Mouse (Mus musculus): ENCODE measurements around the gene Arhgef28.

Arhgef28 gene

GRCm38 (mm10) chr13:97919590-97919989, 286.6 kb downstream of the Arhgef28 start:
- DNase-seq (ENCODE audit: low read depth, low spot score) = no peak

GRCm38 (mm10) chr13:97918117-97918900, 287.9 kb downstream of the Arhgef28 start:
- no peak for DNase-seq (ENCODE audit: low read depth, low spot score)

DNA sequence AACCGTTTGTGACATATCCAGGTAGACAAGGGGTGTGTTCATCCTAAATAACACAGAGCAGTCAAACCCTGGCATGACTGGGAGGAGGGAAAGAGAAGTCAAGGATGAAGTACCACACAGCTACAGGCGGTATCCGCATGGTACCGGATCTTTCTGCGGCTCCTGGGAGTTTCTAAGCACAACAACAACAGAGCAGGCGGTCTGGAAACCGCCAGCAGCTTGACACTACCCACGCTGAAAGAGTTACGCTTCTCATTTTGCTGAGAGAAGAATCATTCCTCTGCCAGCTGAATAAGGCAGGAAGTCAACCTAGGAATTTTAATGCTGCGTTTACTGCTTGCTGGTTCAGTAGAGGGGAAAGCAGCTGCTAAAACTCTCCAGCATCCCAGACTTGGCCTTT, 295.2 kb downstream of the Arhgef28 start:
- no peak for DNase-seq (ENCODE audit: low read depth, low spot score)

DNA sequence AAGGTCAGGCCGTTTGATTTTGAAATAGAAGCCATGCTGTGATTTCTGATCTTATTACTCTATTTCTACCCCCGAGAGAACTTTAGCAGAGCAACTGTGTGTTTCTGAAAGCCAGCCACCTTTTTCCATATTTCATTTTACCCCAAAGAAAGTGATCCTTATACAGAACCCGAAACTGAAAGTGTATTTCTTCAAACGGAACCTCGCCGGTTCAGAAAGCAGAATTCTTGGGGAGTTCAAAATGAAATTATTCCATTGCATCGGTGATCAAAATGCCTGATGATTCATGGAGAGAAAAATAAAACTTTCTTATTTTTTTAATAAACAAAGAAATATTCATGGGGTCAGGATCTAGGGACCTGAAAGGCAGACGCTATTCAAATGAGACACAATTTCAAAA, 303.4 kb downstream of the Arhgef28 start:
- DNase-seq (ENCODE audit: low read depth, low spot score) = no peak

GRCm38 (mm10) chr13:97900380-97900758, 305.9 kb downstream of the Arhgef28 start:
- DNase-seq (ENCODE audit: low read depth, low spot score) = no peak

- no peak for DNase-seq (ENCODE audit: low read depth, low spot score)
Measured at GRCm38 (mm10) chr13:97899604-97900379, 306.4 kb downstream of the Arhgef28 start.

- DNase-seq (ENCODE audit: low read depth, low spot score) = no peak
Measured at GRCm38 (mm10) chr13:97898590-97898989, 307.6 kb downstream of the Arhgef28 start.

GRCm38 (mm10) chr13:97893031-97893825, 313.0 kb downstream of the Arhgef28 start:
- DNase-seq (ENCODE audit: low read depth, low spot score) = no peak

DNA sequence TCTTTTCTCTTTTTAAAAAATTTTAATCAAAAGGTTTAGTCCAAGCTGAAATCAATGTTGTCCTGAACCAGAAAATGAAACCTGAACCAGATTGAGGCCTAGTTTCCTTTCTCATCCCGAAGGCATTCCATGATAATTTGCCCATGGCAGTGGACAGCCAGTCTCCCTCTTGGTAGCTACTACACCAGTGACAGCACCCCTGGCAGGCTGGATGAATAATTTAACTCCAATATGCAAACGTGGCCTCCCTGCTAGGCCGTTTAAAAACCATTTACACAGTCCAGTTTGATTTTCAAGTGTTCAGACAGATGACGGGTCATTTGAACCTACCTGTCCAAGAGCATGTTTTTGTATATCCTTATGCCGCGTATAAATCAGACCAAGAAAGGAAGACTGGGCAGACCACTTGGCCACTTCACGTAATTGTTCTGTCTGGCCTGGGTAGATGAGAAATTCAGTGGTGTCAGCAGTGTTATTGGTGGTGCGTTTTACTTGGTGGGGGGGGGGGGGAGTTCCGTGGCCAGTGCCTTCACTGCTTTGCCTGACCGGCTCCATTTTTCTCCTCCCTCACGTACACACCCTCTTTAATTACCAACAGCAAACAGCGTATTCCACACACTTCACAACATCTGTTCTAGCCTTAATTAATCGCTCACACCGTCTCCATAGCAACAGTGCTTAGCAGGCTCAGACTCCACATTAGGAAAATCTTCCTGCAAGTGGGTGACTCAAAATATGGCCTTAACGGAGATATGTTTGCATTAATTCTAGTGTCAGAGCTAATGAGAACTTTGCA, 314.0 kb downstream of the Arhgef28 start:
- DNase-seq (ENCODE audit: low read depth, low spot score) = no peak

GRCm38 (mm10) chr13:97888046-97888445, 318.2 kb downstream of the Arhgef28 start:
- DNase-seq (ENCODE audit: low read depth, low spot score) = no peak

DNA sequence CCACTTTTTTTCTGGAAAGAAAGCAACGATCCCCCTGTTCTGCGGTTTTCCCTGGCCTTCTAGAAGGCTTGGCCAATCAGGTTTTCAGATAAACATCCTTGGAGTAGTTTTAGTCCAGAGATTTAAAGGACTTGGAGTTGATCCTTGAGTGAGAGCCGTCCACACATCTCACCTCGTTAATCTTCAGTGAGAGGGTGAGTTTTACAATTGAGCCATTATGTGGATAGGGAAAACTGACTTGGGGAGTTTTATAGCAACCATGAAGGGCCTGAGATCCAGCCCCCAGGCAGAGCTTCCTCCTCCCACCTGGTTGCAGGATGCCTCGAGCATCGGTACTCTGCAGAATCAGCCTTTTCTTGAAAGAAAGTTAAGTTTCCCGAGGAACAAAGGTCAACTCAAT, 318.7 kb downstream of the Arhgef28 start:
- DNase-seq (ENCODE audit: low read depth, low spot score) = no peak

- DNase-seq (ENCODE audit: low read depth, low spot score) = no peak
Measured at GRCm38 (mm10) chr13:97883629-97884028, 322.6 kb downstream of the Arhgef28 start.

- no peak for DNase-seq (ENCODE audit: low read depth, low spot score)
Measured at GRCm38 (mm10) chr13:97876450-97876849, 329.8 kb downstream of the Arhgef28 start.

GRCm38 (mm10) chr13:97876031-97876430, 330.2 kb downstream of the Arhgef28 start:
- no peak for DNase-seq (ENCODE audit: low read depth, low spot score)

GRCm38 (mm10) chr13:97869428-97869827, 336.8 kb downstream of the Arhgef28 start:
- DNase-seq (ENCODE audit: low read depth, low spot score) = no peak

GRCm38 (mm10) chr13:97867322-97867962, 338.8 kb downstream of the Arhgef28 start:
- no peak for DNase-seq (ENCODE audit: low read depth, low spot score)

DNA sequence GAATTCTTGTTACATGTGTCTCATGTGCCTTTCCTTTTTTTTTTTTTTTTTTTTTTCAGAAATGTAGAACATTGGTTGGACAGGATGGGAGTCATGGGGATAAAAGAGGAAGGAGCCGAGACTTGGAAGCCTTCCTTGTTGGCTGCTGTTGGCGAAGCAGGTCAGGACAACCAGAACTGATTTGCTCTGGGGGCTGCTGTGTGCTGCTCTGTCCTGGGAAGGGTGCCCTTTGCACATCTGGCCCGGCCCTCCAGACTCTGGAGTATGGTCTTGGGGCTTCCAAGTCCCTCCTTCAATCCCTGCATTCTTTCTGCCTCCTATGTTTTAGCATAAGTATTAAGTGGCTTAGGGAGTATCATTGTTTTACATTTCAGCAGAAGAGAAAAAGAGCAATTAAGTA, 347.2 kb downstream of the Arhgef28 start:
- DNase-seq (ENCODE audit: low read depth, low spot score) = no peak

- no peak for DNase-seq (ENCODE audit: low read depth, low spot score)
Measured at GRCm38 (mm10) chr13:97857860-97858259, 348.4 kb downstream of the Arhgef28 start.

DNA sequence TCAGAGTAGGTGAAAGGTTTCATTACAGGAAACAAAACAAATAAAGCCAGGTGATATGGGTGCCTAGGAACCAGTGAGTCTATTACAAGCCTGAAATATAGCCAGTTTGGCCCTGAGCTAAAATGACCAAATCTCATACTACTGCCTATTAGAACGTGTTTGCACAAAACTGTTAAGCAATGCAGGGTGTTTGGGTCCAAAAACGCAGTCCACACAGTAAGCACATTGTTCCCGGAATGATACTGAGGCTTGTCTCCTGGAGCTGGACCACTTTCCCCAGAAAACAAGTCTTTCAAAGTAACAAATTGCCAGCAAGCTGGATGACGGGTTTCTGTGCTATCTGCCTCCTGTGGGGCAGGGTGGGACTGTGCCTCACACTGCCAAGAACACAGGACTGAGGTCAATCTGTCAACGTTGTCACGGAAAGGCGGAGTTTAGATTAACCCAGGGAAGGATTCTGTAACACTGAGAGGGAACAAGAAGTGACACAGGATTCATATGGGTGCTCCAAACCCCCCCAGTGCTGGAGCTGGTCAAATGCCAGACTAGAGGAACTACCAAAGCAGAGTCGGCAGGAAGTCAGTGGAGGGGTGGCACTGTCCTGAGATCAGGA, 352.8 kb downstream of the Arhgef28 start:
- no peak for DNase-seq (ENCODE audit: low read depth, low spot score)
